Mouse (Mus musculus): Measurements from ENCODE around the gene Ddx17. TPM values are rescaled to one million over a fixed set of nuclear protein-coding genes. Genes with fewer than 3 reads are reported as not detected.

The Ddx17 gene
- polyA plus RNA-seq (2016; fragmentation: Nextera tagmentation; extraction: Ambion mirVana): 72.0 and 73.1 TPM in 2 replicates

DNA sequence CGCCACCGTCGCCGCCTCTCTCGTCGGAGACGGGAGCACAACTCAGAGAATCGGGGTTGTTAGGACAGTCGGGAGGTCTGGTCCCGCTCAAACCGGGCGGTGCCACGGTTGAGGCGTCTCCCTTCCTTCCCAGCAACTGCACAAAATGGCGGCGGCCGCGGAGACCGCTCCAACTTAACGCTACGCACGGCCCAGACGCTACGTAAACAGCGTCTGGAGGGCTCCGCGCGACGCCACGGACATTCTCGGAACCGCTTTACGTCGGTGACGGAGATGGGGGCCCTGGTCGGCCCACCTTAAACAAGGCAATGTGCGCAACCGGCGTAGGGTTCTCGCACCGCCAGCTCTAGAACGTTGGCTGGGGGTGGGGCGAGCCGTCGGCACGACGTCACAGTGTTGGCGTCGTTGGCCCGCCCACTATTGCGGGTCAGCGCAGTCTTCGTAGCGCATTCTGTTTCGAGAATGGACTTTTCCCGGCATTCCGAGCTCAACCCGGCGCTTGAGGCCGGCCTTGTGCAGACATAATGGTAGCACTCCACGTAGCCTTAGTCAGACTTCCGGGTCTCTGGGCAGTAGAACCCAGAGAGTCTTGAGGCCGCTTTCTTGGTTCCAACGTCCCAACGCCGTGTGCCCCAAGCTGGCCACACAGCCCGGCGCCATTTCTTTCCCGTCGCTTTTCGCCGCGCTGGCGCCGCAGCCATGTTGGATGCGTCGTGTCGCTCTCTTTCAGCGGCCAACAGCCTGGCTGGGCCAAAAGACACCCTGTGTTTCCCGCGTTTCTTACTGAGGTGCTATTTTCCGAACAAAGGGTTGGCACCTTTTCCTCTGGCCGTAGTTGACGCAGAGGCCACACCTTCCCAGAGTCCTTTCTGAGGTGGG, at the start of gene Ddx17:
Ddx17 (minus strand) TSS at position 332 of the 879 bp plus-strand sequence.
- peak; percentile 96 for ATAC-seq (ENCODE audit: insufficient number of reproducible peaks, insufficient read depth, low FRiP score, low TSS enrichment)
- 2% methylated on average over 84 of the region's 84 CpGs for WGBS

DNA sequence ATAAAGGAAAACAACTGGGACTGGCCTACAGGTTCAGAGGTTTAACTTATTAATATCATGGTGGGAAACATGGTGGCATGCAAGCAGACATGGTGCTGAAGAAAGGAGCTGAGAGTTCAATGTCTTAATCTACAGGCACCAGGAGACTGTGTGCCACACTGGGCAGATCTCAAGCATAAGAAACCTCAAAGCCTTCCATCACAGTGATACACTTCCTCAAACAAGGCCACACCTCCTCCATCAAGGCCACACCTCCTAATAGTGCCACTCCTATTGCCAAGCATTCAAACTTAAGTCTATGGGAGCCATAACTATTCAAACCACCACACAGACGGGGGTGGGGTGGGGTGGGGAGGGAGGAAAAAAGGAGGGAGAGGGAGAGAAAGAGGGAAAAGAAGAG, 35.0 kb upstream of the Ddx17 start:
- no peaks in the 10 kb centered on the region for H3K36me3 ChIP-seq
- WGBS: 63% methylated on average over 1 of the region's 1 CpGs
- no peak overlapping the region for H3K9ac ChIP-seq
- H3K27me3 ChIP-seq: no peaks in the 10 kb centered on the region
- H3K27ac ChIP-seq: no peak overlapping the region
- no peaks in the 10 kb centered on the region for H3K4me1 ChIP-seq
- H3K4me3 ChIP-seq: no peak overlapping the region
- no peaks in the 10 kb centered on the region for H3K9me3 ChIP-seq
- no peak for ATAC-seq (ENCODE audit: insufficient number of reproducible peaks, insufficient read depth, low FRiP score, low TSS enrichment)
- H3K4me2 ChIP-seq (replicated peaks): no peak overlapping the region

More for the DNA sequence above, at the start of gene Ddx17:
- Histone ChIP-seq H3K4me2 (replicated peaks) (peak within 1 kb of the TSS; percentile 86), H3K9ac (peak within 1 kb of the TSS; percentile 97), H3K4me3 (peak within 1 kb of the TSS; percentile 91), H3K9me3 (no peaks in the 10 kb centered on the region), H3K36me3 (peaks cover 28% of the 10 kb centered on the region), H3K4me1 (peaks cover 17% of the 10 kb centered on the region), H3K27ac (peak within 1 kb of the TSS; percentile 94), H3K27me3 (peaks cover 6% of the 10 kb centered on the region; the same call in 1 of the 2 replicates)

DNA sequence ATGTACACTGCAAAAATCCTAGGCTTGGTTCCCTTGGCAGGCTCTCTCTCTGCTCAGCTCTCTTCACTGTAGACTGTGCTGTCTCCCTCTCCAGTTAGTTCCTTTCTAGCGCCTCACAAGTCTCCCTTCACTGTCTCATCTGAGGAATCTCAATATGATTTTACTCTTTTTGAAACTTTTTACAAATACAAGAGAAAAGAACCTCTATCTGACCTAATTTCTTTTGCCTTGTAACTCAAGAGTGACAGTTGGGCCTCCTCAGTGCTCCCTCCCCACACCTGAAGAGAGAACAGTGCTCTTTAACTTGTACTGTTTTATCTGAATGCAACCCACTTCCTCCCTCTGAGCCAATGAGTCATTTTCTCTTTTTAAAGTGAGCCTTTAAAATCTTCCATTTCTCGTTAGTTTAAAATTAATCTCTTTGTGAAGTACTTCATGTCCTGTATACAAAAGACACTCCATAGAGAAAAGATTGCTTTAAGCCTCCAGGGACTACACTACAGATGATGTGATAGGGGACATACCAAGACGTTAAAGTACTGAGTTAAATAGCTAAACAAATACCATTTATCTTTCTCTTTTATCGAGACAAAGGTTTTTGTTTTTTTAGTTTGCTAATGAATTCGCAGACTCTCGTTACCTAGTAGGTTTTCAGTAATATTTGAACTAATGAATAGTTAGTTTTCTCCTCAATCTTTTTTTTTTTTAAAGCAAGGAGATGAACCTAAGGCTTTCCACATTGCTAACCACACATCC, 31.3 kb upstream of the Ddx17 start:
- no peak for ATAC-seq (ENCODE audit: insufficient number of reproducible peaks, insufficient read depth, low FRiP score, low TSS enrichment)
- no peaks in the 10 kb centered on the region for H3K36me3 ChIP-seq
- H3K9ac ChIP-seq: no peak overlapping the region
- no peaks in the 10 kb centered on the region for H3K9me3 ChIP-seq
- no peak overlapping the region for H3K4me3 ChIP-seq
- H3K4me2 ChIP-seq (replicated peaks): no peak overlapping the region
- no peak overlapping the region for H3K27ac ChIP-seq
- 71% methylated on average over 6 of the region's 6 CpGs for WGBS
- no peaks in the 10 kb centered on the region for H3K4me1 ChIP-seq
- H3K27me3 ChIP-seq: no peaks in the 10 kb centered on the region

DNA sequence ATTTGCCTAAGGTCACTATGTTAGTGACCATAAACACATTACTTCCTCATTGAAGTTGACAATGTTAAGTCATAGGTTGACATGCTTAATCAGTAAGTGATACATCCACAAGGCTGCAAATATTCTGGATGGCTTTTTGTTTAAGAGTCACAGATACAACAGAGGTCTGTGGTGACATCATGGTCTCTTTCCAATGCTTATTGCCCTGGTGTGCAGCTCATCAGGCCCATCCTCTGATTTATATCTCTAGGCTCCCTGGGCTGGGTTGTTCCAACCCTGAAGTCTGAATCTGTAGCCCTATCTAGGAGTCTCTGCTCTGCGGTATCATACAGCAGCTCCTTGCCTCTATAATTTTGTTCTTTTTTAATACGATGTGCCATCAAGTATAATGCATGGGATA, 30.4 kb upstream of the Ddx17 start:
- no peaks in the 10 kb centered on the region for H3K4me1 ChIP-seq
- 88% methylated on average over 2 of the region's 2 CpGs for WGBS
- H3K36me3 ChIP-seq: no peaks in the 10 kb centered on the region
- no peak overlapping the region for H3K4me2 ChIP-seq (replicated peaks)
- H3K9me3 ChIP-seq: no peaks in the 10 kb centered on the region
- H3K27ac ChIP-seq: no peak overlapping the region
- no peak for ATAC-seq (ENCODE audit: insufficient number of reproducible peaks, insufficient read depth, low FRiP score, low TSS enrichment)
- no peaks in the 10 kb centered on the region for H3K27me3 ChIP-seq
- no peak overlapping the region for H3K9ac ChIP-seq
- no peak overlapping the region for H3K4me3 ChIP-seq

DNA sequence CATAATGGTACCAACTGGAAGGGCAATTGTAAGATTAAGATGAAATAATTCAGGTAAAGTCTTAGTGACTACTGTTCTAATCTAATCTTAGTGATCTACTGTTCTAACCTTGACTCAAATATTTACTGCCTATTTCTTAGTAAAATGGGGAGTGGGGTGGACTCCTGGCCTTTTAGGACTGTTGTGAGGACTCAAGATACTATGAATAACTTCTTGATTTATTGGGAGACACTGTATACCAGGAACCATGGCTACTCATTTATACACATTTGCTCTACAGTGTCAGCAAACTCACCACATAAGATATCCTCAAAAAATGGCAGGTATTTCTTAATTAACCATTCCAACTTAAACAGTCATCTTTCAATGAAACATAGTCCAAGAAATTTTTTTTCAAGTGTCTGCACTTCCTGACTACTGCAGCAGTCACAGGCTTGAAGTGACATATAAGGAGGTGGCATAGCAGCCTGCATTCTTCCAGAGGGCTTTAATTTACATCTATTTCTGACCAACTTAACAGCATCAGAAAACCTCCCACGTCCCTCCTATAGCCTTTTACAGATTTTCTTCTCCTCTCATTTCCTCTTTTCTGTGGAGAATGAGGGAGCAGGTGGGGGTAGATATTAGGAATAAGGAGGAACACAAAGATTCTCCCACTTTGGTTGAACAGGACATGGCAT, 29.1 kb upstream of the Ddx17 start:
- no peak overlapping the region for H3K9ac ChIP-seq
- no peak overlapping the region for H3K4me3 ChIP-seq
- 63% methylated on average over 1 of the region's 1 CpGs for WGBS
- no peak overlapping the region for H3K4me2 ChIP-seq (replicated peaks)
- H3K36me3 ChIP-seq: no peaks in the 10 kb centered on the region
- no peak overlapping the region for H3K27ac ChIP-seq
- H3K27me3 ChIP-seq: no peaks in the 10 kb centered on the region
- no peaks in the 10 kb centered on the region for H3K9me3 ChIP-seq
- ATAC-seq (ENCODE audit: insufficient number of reproducible peaks, insufficient read depth, low FRiP score, low TSS enrichment): no peak
- no peaks in the 10 kb centered on the region for H3K4me1 ChIP-seq

DNA sequence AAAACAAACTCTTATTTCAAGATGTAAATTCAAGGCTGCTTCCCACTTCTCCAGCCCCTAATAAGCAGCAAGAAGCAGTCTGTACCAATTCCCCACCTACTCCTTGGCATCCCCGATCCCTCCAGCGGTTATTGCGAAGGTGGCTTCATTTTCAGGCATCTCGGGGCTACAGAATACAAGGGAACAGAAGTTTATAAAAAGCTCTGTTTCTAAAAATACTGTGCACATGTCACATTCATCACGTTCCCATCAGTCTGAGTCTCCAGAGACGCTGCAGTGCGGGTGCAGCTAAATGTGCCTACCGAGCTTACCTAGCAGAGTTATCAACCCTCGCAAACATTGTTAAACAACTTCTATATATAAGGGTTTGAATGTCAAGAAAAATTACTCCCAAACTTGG, 15.9 kb upstream of the Ddx17 start:
- Histone ChIP-seq H3K27ac (no peak overlapping the region), H3K9me3 (no peaks in the 10 kb centered on the region), H3K4me2 (replicated peaks) (no peak overlapping the region), H3K9ac (no peak overlapping the region), H3K4me1 (0 out of 2 replicates have a peak, but pooled peaks cover 2% of the 10 kb centered on the region), H3K36me3 (no peaks in the 10 kb centered on the region), H3K27me3 (no peaks in the 10 kb centered on the region), H3K4me3 (no peak overlapping the region)
- 82% methylated on average over 9 of the region's 9 CpGs for WGBS
- ATAC-seq (ENCODE audit: insufficient number of reproducible peaks, insufficient read depth, low FRiP score, low TSS enrichment): no peak

DNA sequence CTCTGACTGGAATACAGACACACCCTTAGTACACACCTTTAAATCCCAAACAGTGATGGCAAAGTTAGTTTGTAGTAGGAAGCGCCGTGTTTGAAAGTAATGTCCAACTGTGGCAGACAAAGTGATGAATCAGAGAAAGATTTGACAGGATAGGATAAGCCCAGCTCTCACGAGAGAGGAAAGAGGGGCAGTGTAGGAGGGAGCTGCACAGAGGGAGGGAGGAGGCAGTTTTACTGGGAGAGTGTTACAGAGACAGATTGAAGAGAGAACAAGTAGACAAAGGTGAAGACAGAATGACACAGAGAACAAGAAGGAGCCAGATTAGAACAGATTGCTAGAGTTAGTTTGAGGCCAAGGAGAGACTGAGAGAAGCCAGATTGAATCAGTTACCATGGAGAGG, 13.1 kb upstream of the Ddx17 start:
- Histone ChIP-seq H3K9me3 (no peaks in the 10 kb centered on the region), H3K4me2 (replicated peaks) (no peak overlapping the region), H3K27me3 (no peaks in the 10 kb centered on the region), H3K9ac (no peak overlapping the region), H3K4me1 (no peaks in the 10 kb centered on the region), H3K4me3 (no peak overlapping the region), H3K27ac (no peak overlapping the region), H3K36me3 (no peaks in the 10 kb centered on the region)
- WGBS: 73% methylated on average over 3 of the region's 3 CpGs
- no peak for ATAC-seq (ENCODE audit: insufficient number of reproducible peaks, insufficient read depth, low FRiP score, low TSS enrichment)

DNA sequence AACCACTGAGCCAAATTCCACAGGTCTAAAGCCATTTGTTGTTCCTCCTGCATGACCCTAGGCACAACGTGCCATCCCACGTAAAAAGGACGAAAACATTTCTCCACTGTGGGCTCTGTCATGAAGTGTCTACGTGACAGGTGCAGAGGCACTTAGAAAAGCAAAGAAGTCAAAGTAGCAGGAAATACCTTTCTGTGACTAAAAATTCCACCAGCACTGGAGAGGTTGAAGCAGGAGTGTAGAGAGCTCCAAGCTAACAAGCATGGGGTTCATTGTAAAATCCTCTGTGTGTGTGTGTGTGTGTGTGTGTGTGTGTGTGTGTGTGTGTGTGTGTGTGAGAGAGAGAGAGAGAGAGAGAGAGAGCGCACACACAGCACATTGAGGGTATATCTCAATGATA, 6.0 kb upstream of the Ddx17 start:
- Histone ChIP-seq H3K36me3 (no peaks in the 10 kb centered on the region), H3K4me3 (no peak overlapping the region), H3K27ac (no peak overlapping the region), H3K4me2 (replicated peaks) (no peak overlapping the region), H3K9me3 (no peaks in the 10 kb centered on the region), H3K27me3 (peaks cover 6% of the 10 kb centered on the region; the same call in 1 of the 2 replicates), H3K4me1 (no peaks in the 10 kb centered on the region), H3K9ac (no peak overlapping the region)
- WGBS: 74% methylated on average over 5 of the region's 5 CpGs
- ATAC-seq (ENCODE audit: insufficient number of reproducible peaks, insufficient read depth, low FRiP score, low TSS enrichment): no peak

DNA sequence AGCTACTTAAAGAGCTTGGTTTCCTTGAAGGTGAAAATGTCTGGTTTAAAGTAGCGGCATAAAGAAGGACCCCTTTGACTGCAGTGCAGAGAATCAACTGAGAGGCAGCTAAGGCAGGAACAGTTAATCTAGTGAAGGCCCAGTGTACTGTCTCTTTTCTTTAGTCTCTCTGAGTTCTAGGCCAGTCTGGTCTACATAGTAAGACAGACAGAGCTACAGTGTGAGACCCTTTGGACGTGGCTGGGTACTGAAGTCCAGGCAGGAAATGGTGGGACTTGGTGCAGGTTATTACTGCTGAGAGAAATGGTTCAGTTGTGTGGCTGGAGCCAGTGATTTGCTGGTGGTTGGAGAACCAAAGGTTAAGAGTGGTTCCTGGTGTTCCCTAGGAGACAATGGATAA, 1.7 kb upstream of the Ddx17 start:
- Histone ChIP-seq H3K4me2 (replicated peaks) (no peak overlapping the region), H3K27me3 (peaks cover 6% of the 10 kb centered on the region; the same call in 1 of the 2 replicates), H3K36me3 (peaks cover 12% of the 10 kb centered on the region), H3K9me3 (no peaks in the 10 kb centered on the region), H3K9ac (no peak overlapping the region), H3K27ac (no peak overlapping the region), H3K4me1 (peaks cover 16% of the 10 kb centered on the region), H3K4me3 (no peak overlapping the region)
- no peak for ATAC-seq (ENCODE audit: insufficient number of reproducible peaks, insufficient read depth, low FRiP score, low TSS enrichment)
- 94% methylated on average over 2 of the region's 2 CpGs for WGBS

DNA sequence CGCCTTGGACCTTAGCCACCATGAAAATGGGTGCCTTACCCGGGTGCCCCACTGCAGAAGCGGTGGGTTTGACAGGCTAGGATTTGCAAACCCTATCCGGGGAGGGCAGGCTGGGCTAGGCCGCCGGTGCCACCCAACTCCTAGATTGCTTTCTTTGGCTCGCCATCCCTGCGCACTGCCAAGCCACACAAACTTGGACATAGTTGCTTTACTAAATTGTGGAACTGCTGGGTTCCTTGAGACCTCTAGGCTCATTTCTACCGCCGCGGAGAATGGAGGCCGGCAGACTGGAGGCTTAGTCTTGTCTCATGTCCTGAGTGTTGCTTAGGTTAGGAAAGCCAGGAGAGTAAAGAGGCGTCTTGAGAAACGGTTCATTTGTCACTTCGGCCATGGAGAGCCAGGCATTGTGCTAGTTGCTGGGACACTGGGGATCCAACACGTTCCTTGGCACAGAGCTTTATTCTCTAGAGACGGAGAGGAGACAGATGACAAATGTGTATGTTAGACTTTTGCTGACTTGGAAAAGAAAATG, 814 bp upstream of the Ddx17 start:
- H3K36me3 ChIP-seq: peaks cover 21% of the 10 kb centered on the region
- ATAC-seq (ENCODE audit: insufficient number of reproducible peaks, insufficient read depth, low FRiP score, low TSS enrichment): no peak
- no peaks in the 10 kb centered on the region for H3K9me3 ChIP-seq
- H3K27ac ChIP-seq: peak overlapping the region; percentile 94
- H3K4me1 ChIP-seq: peaks cover 17% of the 10 kb centered on the region
- whole genome bisulfite sequencing: 78% methylated on average over 17 of the region's 17 CpGs
- peak overlapping the region; percentile 91 for H3K4me3 ChIP-seq
- peak overlapping the region; percentile 51 for H3K4me2 ChIP-seq (replicated peaks)
- peaks cover 6% of the 10 kb centered on the region; the same call in 1 of the 2 replicates for H3K27me3 ChIP-seq
- H3K9ac ChIP-seq: no peak overlapping the region

DNA sequence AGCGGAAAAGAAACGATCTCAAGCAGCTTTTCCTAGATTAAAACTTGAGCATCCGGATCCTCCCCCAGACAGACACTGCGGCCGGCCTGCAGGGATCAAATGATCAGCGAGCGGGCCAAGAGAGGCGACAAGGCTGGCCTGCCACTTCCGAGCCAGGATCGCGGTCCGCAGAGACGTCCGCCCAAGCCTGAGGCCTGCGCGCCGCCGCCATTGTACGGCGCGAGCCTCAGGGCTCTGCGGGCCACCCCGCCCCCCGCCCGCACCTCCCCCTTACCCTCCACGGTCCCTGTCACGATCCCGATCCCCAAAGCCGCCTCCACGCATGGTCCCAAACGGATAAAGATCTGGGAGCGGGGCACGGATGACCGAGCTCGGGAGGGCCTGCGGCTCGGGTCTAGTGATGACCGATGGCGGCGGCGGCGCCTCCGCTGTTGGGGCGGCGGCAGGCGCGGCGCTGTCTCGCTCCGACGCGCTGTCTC, 581 bp downstream of the Ddx17 start:
- under 1% methylated on average over 51 of the region's 52 CpGs for WGBS
- Histone ChIP-seq H3K4me1 (peaks cover 17% of the 10 kb centered on the region), H3K4me2 (replicated peaks) (peak overlapping the region; percentile 86), H3K9me3 (no peaks in the 10 kb centered on the region), H3K4me3 (peak overlapping the region; percentile 91), H3K27me3 (peaks cover 6% of the 10 kb centered on the region; the same call in 1 of the 2 replicates), H3K27ac (peak overlapping the region; percentile 94), H3K36me3 (peaks cover 35% of the 10 kb centered on the region), H3K9ac (peak overlapping the region; percentile 97)
- ATAC-seq (ENCODE audit: insufficient number of reproducible peaks, insufficient read depth, low FRiP score, low TSS enrichment): peak; percentile 52
